Mouse (Mus musculus): ENCODE measurements around the gene Gm20458. TPM values are rescaled to one million over a fixed set of nuclear protein-coding genes. Genes with fewer than 3 reads are reported as not detected.

Gene Gm20458
- polyA plus RNA-seq, 1 experiment = 7.4 TPM

DNA sequence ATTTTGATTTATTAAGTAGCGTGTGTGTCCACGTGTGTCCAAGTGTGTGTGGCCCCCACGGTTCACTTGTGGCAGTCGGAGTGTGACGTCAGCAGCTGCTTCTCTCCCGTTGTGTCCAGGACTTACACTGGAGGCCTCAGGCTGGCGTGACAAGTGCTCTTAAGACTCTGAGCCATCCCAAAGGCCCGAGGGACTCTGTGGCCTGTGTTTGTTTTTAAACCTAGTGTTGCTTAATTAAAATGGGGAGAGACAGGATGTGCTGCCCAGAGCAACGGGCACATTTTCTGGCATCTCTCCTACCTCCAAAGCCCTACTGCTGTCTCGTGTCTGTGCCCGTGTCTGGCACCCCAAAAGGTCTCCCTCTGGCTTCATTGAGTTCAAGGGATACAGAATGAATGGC, 37.3 kb upstream of the Gm20458 start:
- TF ChIP-seq CTCF (IDR thresholded peaks at IDR 0.05; ENCODE audit: extremely low read depth, insufficient read depth, low read length) = no peak
- no peak for TF ChIP-seq POLR2A (IDR thresholded peaks at IDR 0.05; ENCODE audit: extremely low read depth, insufficient read depth, low read length)
- Histone ChIP-seq H3K27ac (ENCODE audit: insufficient read depth, low read length) (peak overlapping the region; percentile 77; the same call in 1 of the 2 replicates), H3K4me3 (ENCODE audit: insufficient read depth, low read length) (no peak overlapping the region), H3K4me1 (ENCODE audit: control insufficient read depth, insufficient read depth, low read length) (no peaks in the 10 kb centered on the region)

DNA sequence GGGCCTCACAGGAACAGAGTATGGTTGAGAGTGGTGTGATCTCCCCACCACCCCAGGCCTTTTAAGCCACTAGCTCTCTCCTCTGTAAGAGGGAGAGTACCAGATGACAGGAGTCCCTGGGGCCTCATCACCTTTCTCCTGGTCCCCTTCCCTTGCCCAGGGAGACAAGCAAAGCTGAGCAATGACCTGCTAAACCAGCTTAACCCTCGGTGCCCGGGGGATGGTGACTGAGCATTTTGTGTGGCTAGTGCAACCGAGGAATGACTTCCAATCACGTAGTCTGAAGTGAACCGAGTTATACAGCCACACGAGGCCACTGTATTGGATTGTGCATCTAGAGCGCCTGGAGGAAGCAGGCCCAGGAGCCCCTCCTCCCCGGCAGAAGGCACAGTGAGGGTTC, 36.4 kb upstream of the Gm20458 start:
- Histone ChIP-seq H3K4me1 (ENCODE audit: control insufficient read depth, insufficient read depth, low read length) (no peaks in the 10 kb centered on the region), H3K4me3 (ENCODE audit: insufficient read depth, low read length) (no peak overlapping the region), H3K27ac (ENCODE audit: insufficient read depth, low read length) (no peak overlapping the region)
- TF ChIP-seq CTCF (IDR thresholded peaks at IDR 0.05; ENCODE audit: extremely low read depth, insufficient read depth, low read length) = no peak
- no peak for TF ChIP-seq POLR2A (IDR thresholded peaks at IDR 0.05; ENCODE audit: extremely low read depth, insufficient read depth, low read length)

DNA sequence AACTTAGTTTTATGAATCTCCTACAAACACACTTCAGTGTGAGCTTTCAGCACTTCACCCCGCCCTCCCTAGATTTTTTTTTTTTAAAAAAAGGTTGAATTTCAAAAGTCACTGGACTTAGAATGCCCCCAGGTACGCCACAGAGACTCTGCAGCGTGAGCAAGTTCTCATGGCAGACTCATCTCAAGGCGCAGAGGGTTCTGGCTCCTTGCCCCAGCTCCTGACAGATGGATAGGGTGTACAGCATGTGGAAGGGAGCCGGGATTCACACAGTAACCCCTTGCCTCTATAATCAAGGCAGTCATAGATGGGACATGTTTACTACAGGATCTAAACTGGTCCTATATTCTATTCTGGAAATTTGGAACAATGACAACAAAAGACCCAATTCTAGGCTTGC, 35.4 kb upstream of the Gm20458 start:
- Histone ChIP-seq H3K4me3 (ENCODE audit: insufficient read depth, low read length) (no peak overlapping the region), H3K4me1 (ENCODE audit: control insufficient read depth, insufficient read depth, low read length) (no peaks in the 10 kb centered on the region), H3K27ac (ENCODE audit: insufficient read depth, low read length) (no peak overlapping the region)
- TF ChIP-seq POLR2A (IDR thresholded peaks at IDR 0.05; ENCODE audit: extremely low read depth, insufficient read depth, low read length) (no peak), CTCF (IDR thresholded peaks at IDR 0.05; ENCODE audit: extremely low read depth, insufficient read depth, low read length) (no peak)

DNA sequence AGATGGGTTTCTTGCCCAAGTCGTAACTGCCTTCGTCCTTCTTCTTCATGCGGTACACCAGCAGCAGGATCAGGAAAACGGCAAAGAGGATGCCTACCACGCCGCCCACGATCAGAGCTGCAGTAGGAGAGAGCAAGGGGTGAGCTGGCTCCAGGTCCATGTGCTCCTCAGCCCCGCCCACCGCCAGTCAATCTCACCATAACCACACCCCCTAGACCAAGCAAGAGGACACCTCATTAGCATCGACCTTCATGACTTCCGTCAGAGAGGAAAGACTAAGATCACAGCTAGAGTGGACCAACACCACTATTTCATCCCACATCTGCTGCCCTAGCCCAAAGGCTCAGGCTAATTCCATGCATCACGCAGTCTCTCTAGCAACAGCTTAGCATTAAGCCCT, 34.6 kb upstream of the Gm20458 start:
- no peak overlapping the region for H3K27ac ChIP-seq (ENCODE audit: insufficient read depth, low read length)
- TF ChIP-seq CTCF (IDR thresholded peaks at IDR 0.05; ENCODE audit: extremely low read depth, insufficient read depth, low read length) (no peak), POLR2A (IDR thresholded peaks at IDR 0.05; ENCODE audit: extremely low read depth, insufficient read depth, low read length) (no peak)
- H3K4me3 ChIP-seq (ENCODE audit: insufficient read depth, low read length) = no peak overlapping the region
- no peaks in the 10 kb centered on the region for H3K4me1 ChIP-seq (ENCODE audit: control insufficient read depth, insufficient read depth, low read length)

- TF ChIP-seq POLR2A (IDR thresholded peaks at IDR 0.05; ENCODE audit: extremely low read depth, insufficient read depth, low read length) = no peak
- no peak for TF ChIP-seq CTCF (IDR thresholded peaks at IDR 0.05; ENCODE audit: extremely low read depth, insufficient read depth, low read length)
- no peaks in the 10 kb centered on the region for H3K4me1 ChIP-seq (ENCODE audit: control insufficient read depth, insufficient read depth, low read length)
- H3K4me3 ChIP-seq (ENCODE audit: insufficient read depth, low read length) = no peak overlapping the region
- no peak overlapping the region for H3K27ac ChIP-seq (ENCODE audit: insufficient read depth, low read length)
Measured at GRCm38 (mm10) chr2:164426952-164427351, 33.8 kb upstream of the Gm20458 start.

GRCm38 (mm10) chr2:164428451-164428850, 32.3 kb upstream of the Gm20458 start:
- no peak for TF ChIP-seq CTCF (IDR thresholded peaks at IDR 0.05; ENCODE audit: extremely low read depth, insufficient read depth, low read length)
- no peak for TF ChIP-seq POLR2A (IDR thresholded peaks at IDR 0.05; ENCODE audit: extremely low read depth, insufficient read depth, low read length)
- Histone ChIP-seq H3K4me3 (ENCODE audit: insufficient read depth, low read length) (no peak overlapping the region), H3K27ac (ENCODE audit: insufficient read depth, low read length) (no peak overlapping the region), H3K4me1 (ENCODE audit: control insufficient read depth, insufficient read depth, low read length) (no peaks in the 10 kb centered on the region)

DNA sequence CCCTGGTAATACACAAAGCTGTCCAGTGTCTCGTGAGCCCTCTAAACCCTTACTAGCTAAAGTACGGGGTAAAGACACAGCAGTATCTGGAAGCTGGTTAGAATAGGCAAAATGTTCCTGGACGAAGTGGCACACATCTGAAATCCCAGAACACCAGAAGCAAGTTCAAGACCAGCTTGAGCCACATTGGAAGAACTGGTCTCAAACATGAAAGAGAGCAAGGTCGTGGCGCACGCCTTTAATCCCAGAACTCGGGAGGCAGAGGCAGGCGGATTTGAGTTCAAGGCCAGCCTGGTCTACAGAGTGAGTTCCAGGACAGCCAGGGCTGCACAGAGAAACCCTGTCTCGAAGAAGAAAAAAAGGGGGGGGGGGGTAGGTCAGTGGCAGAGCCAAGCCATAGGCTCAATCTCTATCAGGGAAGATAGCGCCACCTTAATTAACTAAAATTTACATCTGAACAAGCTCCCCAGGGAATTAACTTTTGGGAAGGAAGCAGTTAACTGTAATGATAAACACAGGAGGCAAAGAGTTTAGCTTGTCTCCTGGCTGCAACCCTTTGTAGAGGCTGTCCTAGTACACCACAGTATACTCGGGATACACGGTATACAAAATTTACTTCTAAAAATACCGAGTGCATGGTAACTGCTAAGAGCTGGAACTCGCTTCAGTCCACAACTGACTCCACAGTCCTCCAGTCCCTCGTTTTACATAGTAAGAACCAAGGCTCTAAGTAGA, 30.7 kb upstream of the Gm20458 start:
- Histone ChIP-seq H3K4me1 (ENCODE audit: control insufficient read depth, insufficient read depth, low read length) (no peaks in the 10 kb centered on the region), H3K4me3 (ENCODE audit: insufficient read depth, low read length) (no peak overlapping the region), H3K27ac (ENCODE audit: insufficient read depth, low read length) (no peak overlapping the region)
- TF ChIP-seq CTCF (IDR thresholded peaks at IDR 0.05; ENCODE audit: extremely low read depth, insufficient read depth, low read length) = no peak
- TF ChIP-seq POLR2A (IDR thresholded peaks at IDR 0.05; ENCODE audit: extremely low read depth, insufficient read depth, low read length) = no peak

GRCm38 (mm10) chr2:164430697-164431096, 30.1 kb upstream of the Gm20458 start:
- Histone ChIP-seq H3K4me3 (ENCODE audit: insufficient read depth, low read length) (no peak overlapping the region), H3K4me1 (ENCODE audit: control insufficient read depth, insufficient read depth, low read length) (no peaks in the 10 kb centered on the region), H3K27ac (ENCODE audit: insufficient read depth, low read length) (no peak overlapping the region)
- TF ChIP-seq CTCF (IDR thresholded peaks at IDR 0.05; ENCODE audit: extremely low read depth, insufficient read depth, low read length) = no peak
- no peak for TF ChIP-seq POLR2A (IDR thresholded peaks at IDR 0.05; ENCODE audit: extremely low read depth, insufficient read depth, low read length)

DNA sequence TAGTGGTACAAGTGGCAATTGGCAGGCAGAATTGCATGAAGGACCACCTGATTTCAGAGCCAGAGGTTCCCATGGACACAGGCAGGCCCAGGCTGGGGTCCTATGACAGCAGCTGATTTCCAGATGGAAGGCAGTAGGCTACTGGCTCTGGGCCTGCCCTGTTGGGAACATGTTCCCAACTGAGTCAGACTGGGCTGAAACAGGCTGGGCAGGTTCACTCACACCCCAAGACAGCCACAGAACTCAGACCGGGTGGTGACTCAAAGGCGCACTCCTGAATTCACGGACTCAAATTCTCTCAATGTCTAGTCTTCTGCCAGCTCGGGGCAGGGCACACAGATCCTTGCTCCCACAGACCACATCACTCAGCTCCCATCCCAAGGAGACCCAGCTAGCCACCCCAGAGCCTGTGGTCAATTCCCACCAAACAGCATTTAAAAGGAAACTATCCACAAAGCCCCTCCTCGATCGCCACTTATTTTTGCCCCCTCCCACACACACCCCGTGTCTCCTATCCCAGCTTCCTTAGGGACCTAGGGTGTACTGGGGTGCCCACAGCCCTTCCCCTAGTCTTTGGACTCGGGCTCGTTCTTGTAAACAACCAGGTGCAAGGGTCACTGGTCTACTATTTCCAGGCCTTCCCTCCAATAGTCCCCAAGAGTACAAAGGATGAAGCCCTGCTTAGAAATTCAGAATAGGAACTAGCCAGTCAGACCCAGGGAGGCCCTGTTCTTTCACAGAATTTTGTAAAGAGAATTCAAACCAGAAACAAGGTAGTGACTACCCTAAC, 28.9 kb upstream of the Gm20458 start:
- no peak overlapping the region; the same call in 1 of the 2 replicates for H3K27ac ChIP-seq (ENCODE audit: insufficient read depth, low read length)
- H3K4me3 ChIP-seq (ENCODE audit: insufficient read depth, low read length) = no peak overlapping the region
- TF ChIP-seq POLR2A (IDR thresholded peaks at IDR 0.05; ENCODE audit: extremely low read depth, insufficient read depth, low read length) (no peak), CTCF (IDR thresholded peaks at IDR 0.05; ENCODE audit: extremely low read depth, insufficient read depth, low read length) (no peak)
- H3K4me1 ChIP-seq (ENCODE audit: control insufficient read depth, insufficient read depth, low read length) = no peaks in the 10 kb centered on the region
